Mouse (Mus musculus): ENCODE results near the gene Gp1ba. TPM values are rescaled to one million over a fixed set of nuclear protein-coding genes. Genes with fewer than 3 reads are reported as not detected.
A peak's percentile ranks its signal among the peaks of the same experiment; 100 is the strongest.

Gene Gp1ba
- polyA plus RNA-seq, 1 experiment = 0.03 TPM

DNA sequence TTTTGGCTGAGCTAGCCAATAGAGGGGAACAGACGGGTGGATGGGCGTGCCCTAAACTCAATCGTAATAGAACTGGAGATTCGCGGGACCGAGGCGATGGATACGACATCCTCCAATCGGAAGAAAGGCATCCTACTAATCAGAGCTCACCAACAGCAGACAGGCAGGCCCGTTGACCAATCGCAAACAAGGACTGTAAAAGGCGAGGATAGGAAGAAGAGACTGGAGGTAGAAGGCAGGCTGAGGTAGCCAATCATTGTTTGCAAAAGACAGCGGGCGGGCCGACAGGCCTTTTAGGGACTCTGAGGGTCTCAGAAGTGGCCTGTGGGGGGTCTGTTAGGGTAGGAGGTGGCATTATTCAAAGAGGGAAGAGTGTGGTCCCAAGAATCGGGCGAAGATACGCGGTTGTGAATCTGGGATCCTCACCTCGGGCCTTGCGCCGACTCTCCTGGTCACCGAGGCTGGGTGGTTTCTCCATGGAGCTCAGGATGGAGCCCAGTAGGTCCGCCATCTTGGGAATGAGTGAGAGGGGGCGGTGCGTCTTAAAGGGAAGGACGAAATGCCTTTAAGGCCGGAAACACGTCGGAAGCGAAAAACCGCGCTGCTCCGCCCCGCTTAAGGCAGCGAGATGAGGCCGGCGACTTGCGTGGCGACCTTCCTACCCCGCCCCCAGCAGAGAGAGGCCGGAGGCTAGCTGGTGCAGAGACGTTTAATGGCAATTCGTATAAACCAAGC lies 30.0 kb downstream of the Gp1ba start, which contains the start of gene Spag7:
Spag7 (minus strand) TSS at position 646 of the 735 bp plus-strand sequence.
- TF ChIP-seq POLR2A (IDR thresholded peaks at IDR 0.05; ENCODE audit: low read depth, low read length) (peak; percentile 58), CTCF (conservative IDR thresholded peaks at IDR 0.05; ENCODE audit: insufficient read depth, insufficient read length, low read depth, low read length) (no peak)
- H3K36me3 ChIP-seq (ENCODE audit: control insufficient read depth, insufficient read depth, low read length) = peaks cover 7% of the 10 kb centered on the region
- under 1% methylated on average over 44 of the region's 44 CpGs for WGBS

GRCm38 (mm10) chr11:70669582-70670345 lies 30.8 kb downstream of the Gp1ba start:
- peak overlapping the region; percentile 69 for H3K4me3 ChIP-seq (ENCODE audit: insufficient read depth, low read depth, low read length)
- peaks cover 8% of the 10 kb centered on the region; the same call in 1 of the 2 replicates for H3K4me1 ChIP-seq (ENCODE audit: control insufficient read depth, insufficient read depth, low read length)
- DNase-seq = peak; percentile 75
- H3K27ac ChIP-seq (ENCODE audit: insufficient read depth, low read depth, low read length) = peak overlapping the region; percentile 81
- H3K36me3 ChIP-seq (ENCODE audit: control insufficient read depth, insufficient read depth, low read length) = no peaks in the 10 kb centered on the region; the same call in 1 of the 2 replicates
- 2% methylated on average over 31 of the region's 31 CpGs for WGBS
- TF ChIP-seq POLR2A (IDR thresholded peaks at IDR 0.05; ENCODE audit: low read depth, low read length) (peak; percentile 8), CTCF (conservative IDR thresholded peaks at IDR 0.05; ENCODE audit: insufficient read depth, insufficient read length, low read depth, low read length) (peak; percentile 43)
- no peaks in the 10 kb centered on the region for H3K27me3 ChIP-seq (replicated peaks; ENCODE audit: control insufficient read depth, insufficient read depth, low read length)

More for the DNA sequence above, 30.0 kb downstream of the Gp1ba start, which contains the start of gene Spag7:
- H3K27ac ChIP-seq (ENCODE audit: insufficient read depth, low read depth, low read length) = peak within 1 kb of the TSS; percentile 94
- H3K27me3 ChIP-seq (replicated peaks; ENCODE audit: control insufficient read depth, insufficient read depth, low read length) = no peaks in the 10 kb centered on the region
- DNase-seq = peak; percentile 100
- peaks cover 8% of the 10 kb centered on the region; the same call in 1 of the 2 replicates for H3K4me1 ChIP-seq (ENCODE audit: control insufficient read depth, insufficient read depth, low read length)
- peak within 1 kb of the TSS; percentile 69 for H3K4me3 ChIP-seq (ENCODE audit: insufficient read depth, low read depth, low read length)

DNA sequence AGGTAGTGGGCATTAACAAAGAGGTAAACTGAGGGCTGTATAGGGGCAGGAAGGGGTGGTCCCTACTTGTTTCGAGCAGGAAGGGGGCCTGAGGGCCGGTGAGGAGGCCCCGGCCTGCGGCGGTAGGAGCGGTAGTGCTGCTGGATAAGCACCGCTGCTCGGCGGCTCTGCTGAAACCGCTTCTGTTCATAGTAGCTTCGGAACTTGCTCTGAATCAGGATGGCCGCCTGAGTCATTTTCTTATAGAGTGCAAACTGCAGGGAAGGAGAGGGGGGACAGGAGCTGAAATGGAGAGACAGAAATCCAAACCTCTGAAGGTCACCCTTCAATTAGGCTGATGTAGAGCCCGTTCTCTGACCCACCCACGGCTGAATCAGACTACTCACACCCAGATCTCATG lies 31.6 kb downstream of the Gp1ba start:
- no peaks in the 10 kb centered on the region; the same call in 1 of the 2 replicates for H3K36me3 ChIP-seq (ENCODE audit: control insufficient read depth, insufficient read depth, low read length)

GRCm38 (mm10) chr11:70671333-70672047 lies 32.6 kb downstream of the Gp1ba start:
- Histone ChIP-seq H3K4me3 (ENCODE audit: insufficient read depth, low read depth, low read length) (no peak overlapping the region), H3K36me3 (ENCODE audit: control insufficient read depth, insufficient read depth, low read length) (no peaks in the 10 kb centered on the region; the same call in 1 of the 2 replicates), H3K4me1 (ENCODE audit: control insufficient read depth, insufficient read depth, low read length) (peaks cover 8% of the 10 kb centered on the region; the same call in 1 of the 2 replicates), H3K27me3 (replicated peaks; ENCODE audit: control insufficient read depth, insufficient read depth, low read length) (no peaks in the 10 kb centered on the region), H3K27ac (ENCODE audit: insufficient read depth, low read depth, low read length) (no peak overlapping the region)
- WGBS = 70% methylated on average over 16 of the region's 16 CpGs
- TF ChIP-seq POLR2A (IDR thresholded peaks at IDR 0.05; ENCODE audit: low read depth, low read length) (no peak), CTCF (conservative IDR thresholded peaks at IDR 0.05; ENCODE audit: insufficient read depth, insufficient read length, low read depth, low read length) (no peak)
- no peak for DNase-seq

More for the DNA sequence above, 31.6 kb downstream of the Gp1ba start:
- Histone ChIP-seq H3K4me3 (ENCODE audit: insufficient read depth, low read depth, low read length) (peak overlapping the region; percentile 69), H3K27ac (ENCODE audit: insufficient read depth, low read depth, low read length) (peak overlapping the region; percentile 81), H3K4me1 (ENCODE audit: control insufficient read depth, insufficient read depth, low read length) (peaks cover 8% of the 10 kb centered on the region; the same call in 1 of the 2 replicates), H3K27me3 (replicated peaks; ENCODE audit: control insufficient read depth, insufficient read depth, low read length) (no peaks in the 10 kb centered on the region)
- TF ChIP-seq CTCF (conservative IDR thresholded peaks at IDR 0.05; ENCODE audit: insufficient read depth, insufficient read length, low read depth, low read length) (no peak), POLR2A (IDR thresholded peaks at IDR 0.05; ENCODE audit: low read depth, low read length) (no peak)
- 31% methylated on average over 14 of the region's 14 CpGs for WGBS
- DNase-seq = no peak

DNA sequence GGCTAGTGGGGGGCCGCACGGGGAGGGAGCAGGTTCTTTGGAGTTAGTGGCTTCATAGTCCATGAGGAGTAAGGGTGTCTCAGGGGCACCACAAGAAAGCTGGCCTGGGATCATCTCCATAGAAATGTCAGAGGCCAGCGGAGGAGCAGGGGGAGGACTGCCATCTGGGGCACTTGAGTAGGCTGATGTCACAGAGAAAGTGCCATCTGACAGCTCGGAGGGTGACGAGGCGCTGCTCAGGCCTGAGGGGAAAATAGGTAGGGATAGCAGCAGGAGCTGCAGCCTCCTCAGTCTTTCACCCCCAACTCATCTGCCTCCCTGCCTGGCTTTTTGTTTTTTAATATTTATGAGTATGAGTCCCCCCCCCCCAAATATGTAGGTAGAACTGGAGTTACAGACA lies 35.1 kb downstream of the Gp1ba start:
- H3K36me3 ChIP-seq (ENCODE audit: control insufficient read depth, insufficient read depth, low read length) = no peaks in the 10 kb centered on the region; the same call in 1 of the 2 replicates
- 90% methylated on average over 6 of the region's 6 CpGs for WGBS

DNA sequence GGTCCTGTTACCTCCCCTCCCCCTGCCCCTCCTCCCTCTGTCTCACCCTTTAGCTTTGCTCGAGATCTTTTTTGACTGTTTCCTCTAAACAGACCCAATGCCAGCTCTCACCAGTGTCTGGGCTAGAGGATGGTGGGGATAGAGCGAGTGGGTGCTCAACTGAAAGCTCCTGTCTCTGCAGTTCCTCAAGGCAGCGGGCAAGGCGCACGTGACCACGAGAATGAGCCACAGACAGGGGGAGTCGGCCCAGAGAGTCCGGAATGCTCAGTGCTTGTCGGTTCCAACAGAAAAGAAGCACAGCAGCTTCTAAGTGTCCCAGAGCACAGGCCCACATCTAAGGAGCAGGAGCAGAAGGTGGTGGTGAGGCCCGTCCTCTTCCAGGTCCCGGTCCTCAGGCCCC lies 35.6 kb downstream of the Gp1ba start:
- TF ChIP-seq POLR2A (IDR thresholded peaks at IDR 0.05; ENCODE audit: low read depth, low read length) (no peak), CTCF (conservative IDR thresholded peaks at IDR 0.05; ENCODE audit: insufficient read depth, insufficient read length, low read depth, low read length) (no peak)
- no peaks in the 10 kb centered on the region; the same call in 1 of the 2 replicates for H3K36me3 ChIP-seq (ENCODE audit: control insufficient read depth, insufficient read depth, low read length)
- WGBS = 75% methylated on average over 11 of the region's 11 CpGs
- DNase-seq = no peak
- H3K4me3 ChIP-seq (ENCODE audit: insufficient read depth, low read depth, low read length) = no peak overlapping the region
- no peak overlapping the region for H3K27ac ChIP-seq (ENCODE audit: insufficient read depth, low read depth, low read length)
- peaks cover 3% of the 10 kb centered on the region; the same call in 1 of the 2 replicates for H3K4me1 ChIP-seq (ENCODE audit: control insufficient read depth, insufficient read depth, low read length)
- H3K27me3 ChIP-seq (replicated peaks; ENCODE audit: control insufficient read depth, insufficient read depth, low read length) = no peaks in the 10 kb centered on the region

More for the DNA sequence above, 35.1 kb downstream of the Gp1ba start:
- TF ChIP-seq POLR2A (IDR thresholded peaks at IDR 0.05; ENCODE audit: low read depth, low read length) = no peak
- TF ChIP-seq CTCF (conservative IDR thresholded peaks at IDR 0.05; ENCODE audit: insufficient read depth, insufficient read length, low read depth, low read length) = no peak
- H3K4me1 ChIP-seq (ENCODE audit: control insufficient read depth, insufficient read depth, low read length) = peaks cover 3% of the 10 kb centered on the region; the same call in 1 of the 2 replicates
- H3K27me3 ChIP-seq (replicated peaks; ENCODE audit: control insufficient read depth, insufficient read depth, low read length) = no peaks in the 10 kb centered on the region
- no peak overlapping the region for H3K4me3 ChIP-seq (ENCODE audit: insufficient read depth, low read depth, low read length)
- H3K27ac ChIP-seq (ENCODE audit: insufficient read depth, low read depth, low read length) = no peak overlapping the region
- no peak for DNase-seq
